ENCODE assay signal across 8 mouse cellular contexts in genomic region chr5:9161456-9162041, GRCm38 (mm10). TPM values are rescaled to one million over a fixed set of nuclear protein-coding genes. Genes with fewer than 3 reads are reported as not detected.
DNase-seq lines count a peak whose midpoint lies in the region; ATAC-seq and TF ChIP-seq lines count a peak whose summit lies in the region.

Dmtf1 (minus strand) TSS chr5:9161776.

- peak within 1 kb of the TSS; percentile 97 for H3K27ac ChIP-seq in gastrocnemius, adult 2 months
- peak within 1 kb of the TSS; percentile 100 for H3K27ac ChIP-seq in hindbrain, postnatal 0 days
- H3K27ac ChIP-seq in left cerebral cortex, adult 2 months: peak within 1 kb of the TSS; percentile 97

- WGBS in hindbrain, postnatal 0 days: under 1% methylated on average over 63 of the region's 64 CpGs

- no peak for TF ChIP-seq CTCF in gastrocnemius, adult 2 months (IDR thresholded peaks at IDR 0.05)
- 0 out of 2 replicates have a peak, but pooled peaks have one; percentile 8 for TF ChIP-seq CTCF in hindbrain, postnatal 0 days (IDR thresholded peaks at IDR 0.05; ENCODE audit: low read depth)
- TF ChIP-seq CTCF in left cerebral cortex, adult 2 months (IDR thresholded peaks at IDR 0.05): no peak

- peak within 1 kb of the TSS; percentile 97 for H3K9ac ChIP-seq in hindbrain, postnatal 0 days (replicated peaks; ENCODE audit: low read length)

- H3K9me3 ChIP-seq in hindbrain, postnatal 0 days (ENCODE audit: low read length): no peaks in the 10 kb centered on the region

- H3K27me3 ChIP-seq in hindbrain, postnatal 0 days (ENCODE audit: insufficient read depth, low read length): no peaks in the 10 kb centered on the region

- peak within 1 kb of the TSS; percentile 71 for H3K4me2 ChIP-seq in hindbrain, postnatal 0 days (ENCODE audit: low read depth, low read length)

- ATAC-seq in common myeloid progenitor, adult 5-6 weeks (replicated peaks; ENCODE audit: low read depth, poor library complexity, severe bottlenecking): peak; percentile 93
- ATAC-seq in hindbrain, postnatal 0 days: peak; percentile 98
- ATAC-seq in megakaryocyte, adult 5-6 weeks (ENCODE audit: poor library complexity, severe bottlenecking): peak; percentile 94

- peak; percentile 96 for DNase-seq in ZHBTc4 (ENCODE audit: low read depth, low spot score)
- peak; percentile 92 for DNase-seq in gastrocnemius, adult 2 months
- DNase-seq in hindbrain, postnatal 0 days (ENCODE audit: low spot score): peak; percentile 97
- DNase-seq in left cerebral cortex, adult 2 months (ENCODE audit: extremely low spot score in 1 of 2, low spot score in 2 of 2): peak; percentile 89 to 90
- DNase-seq in right cerebral cortex, adult 2 months (ENCODE audit: low spot score in 2 of 2): peak; percentile 89 to 90
- peak; percentile 87 for DNase-seq in urinary bladder, postnatal 14 days (ENCODE audit: low spot score)

- H3K4me3 ChIP-seq in gastrocnemius, adult 2 months: peak within 1 kb of the TSS; percentile 99
- peak within 1 kb of the TSS; percentile 97 for H3K4me3 ChIP-seq in hindbrain, postnatal 0 days (ENCODE audit: low read length)
- peak within 1 kb of the TSS; percentile 79 for H3K4me3 ChIP-seq in left cerebral cortex, adult 2 months

- no peaks in the 10 kb centered on the region for H3K4me1 ChIP-seq in hindbrain, postnatal 0 days (ENCODE audit: insufficient read depth, low read length)

- no peaks in the 10 kb centered on the region for H3K36me3 ChIP-seq in hindbrain, postnatal 0 days (ENCODE audit: insufficient read depth, low read length)

- intact Hi-C loops in gastrocnemius, adult 2 months (cut with DNase I): loop anchor here (5.0 kb wide), 2 partner anchors 164 to 739 kb away; partner anchors contain the start of genes Crot, Dbf4 and Slc25a40
- intact Hi-C loops in left cerebral cortex, adult 2 months (cut with DNase I): loop anchor here (2.0 to 10.0 kb wide), 4 partner anchors 105 to 1473 kb away; partner anchors contain the start of genes 9330182L06Rik, Dbf4 and Slc25a40

RNA-seq across cellular contexts. Expression of gene Dmtf1, which starts in this region (rescaled TPM):
- 50.0 and 54.4 TPM in 2 replicates for total RNA-seq in common myeloid progenitor, adult 5-6 weeks (2017)
- total RNA-seq in gastrocnemius, adult 2 months (2021): 1 to 10 TPM; 9.5 to 10.0 TPM
- 39.6 and 44.2 TPM in 2 replicates for total RNA-seq in hindbrain, postnatal 0 days (2014; rRNA removed)
- 28.4 and 32.3 TPM in 2 replicates for polyA plus RNA-seq in hindbrain, postnatal 0 days (2015; fragmentation: Nextera tagmentation; extraction: Ambion mirVana)
- total RNA-seq in left cerebral cortex, adult 2 months (2021): 10 to 100 TPM; 57.2 to 60.4 TPM
- 35.0 and 37.1 TPM in 2 replicates for total RNA-seq in megakaryocyte, adult 5-6 weeks (2015)
- 44.3 and 59.4 TPM in 2 replicates for total RNA-seq in megakaryocyte, adult 5-6 weeks (2017)

Comparison
In these comparisons a context has a peak if more than half of its experiments do, and no peak if none do; other contexts are left out.
1. Peak in every context shown above with its lines: DNase-seq, ATAC-seq, H3K4me3 ChIP-seq and H3K27ac ChIP-seq.